Mouse (Mus musculus) heart, adult 2 months (tissue): ENCODE results near the gene C1qa. TPM values are rescaled to one million over a fixed set of nuclear protein-coding genes. Genes with fewer than 3 reads are reported as not detected.
A peak's percentile ranks its signal among the peaks of the same experiment; 100 is the strongest.

Source experiments
- DNase-seq, 2 experiments: peaks; one replicate each; pipeline ENCODE4 v3.0.0; 2021
- H3K27ac ChIP-seq: fragments of 200-600 bp; 2 replicates; pipeline ENCODE4 v1.8.1; 2022
- H3K27me3 ChIP-seq: fragments of 200-500 bp; 2 replicates; pipeline ENCODE4 v1.6.1; 2012; ENCODE audit warnings: mild to moderate bottlenecking, low read length, inconsistent platforms, mixed read lengths; ENCODE audit not compliant: control insufficient read depth, insufficient read depth
- H3K36me3 ChIP-seq: fragments of 200-500 bp; 2 replicates; pipeline ENCODE4 v1.6.1; 2012; ENCODE audit warnings: low read length, inconsistent platforms; ENCODE audit not compliant: control insufficient read depth, insufficient read depth
- H3K4me1 ChIP-seq: fragments of 200-500 bp; 2 replicates; pipeline ENCODE4 v1.6.1; 2011; ENCODE audit warnings: low read length; ENCODE audit not compliant: control insufficient read depth, insufficient read depth
- H3K4me3 ChIP-seq: fragments of 200-600 bp; 2 replicates; pipeline ENCODE4 v1.8.1; 2022
- H3K79me2 ChIP-seq: fragments of 200-500 bp; replicated peaks from 2 replicates; pipeline ENCODE4 v1.6.1; 2012; ENCODE audit warnings: mild to moderate bottlenecking, inconsistent platforms, low read length, moderate library complexity, mixed read lengths; ENCODE audit not compliant: control insufficient read depth, insufficient read depth
- H3K9ac ChIP-seq: fragments of 200-500 bp; 2 replicates; pipeline ENCODE4 v1.6.1; 2012; ENCODE audit warnings: low read depth, mild to moderate bottlenecking, control low read depth, inconsistent platforms, low read length, mixed read lengths
- CTCF ChIP-seq: fragments of 200-600 bp; IDR thresholded peaks from 2 replicates; pipeline ENCODE4 v1.8.1; 2022; ENCODE audit warnings: antibody characterized with exemption, mild to moderate bottlenecking, moderate library complexity
- EP300 ChIP-seq: fragments of 200-500 bp; IDR thresholded peaks from 2 replicates; pipeline ENCODE4 v1.6.1; 2011; ENCODE audit warnings: low read depth, low read length, control low read depth; ENCODE audit not compliant: insufficient read depth
- POLR2A ChIP-seq: fragments of 200-500 bp; IDR thresholded peaks from 2 replicates; pipeline ENCODE4 v1.6.1; 2011; ENCODE audit warnings: mild to moderate bottlenecking, low read depth, low read length, control low read depth; ENCODE audit not compliant: insufficient read depth
- WGBS: fragments of 180-500 bp; shearing (Covaris S2); methylation state at CpG from one replicate; pipeline ENCODE4 v1.1.7; 2018; 5-methylcytosine and 5-hydroxymethylcytosine counted together
- intact Hi-C: fragments of 180-260 bp; cut with DNase I; formaldehyde crosslinking; loops from one replicate; pipeline ENCODE4 v1.15.1; 2025
- polyA plus RNA-seq: library from polyadenylated mRNA; depleted of rRNA; stranded (reverse); fragments of >200 nt; gene quantifications from 2 replicates; pipeline ENCODE4 v1.2.3, GENCODE M21; 2012
- total RNA-seq, 2 experiments: library from RNA; stranded (reverse); gene quantifications; 2 replicates each; pipeline ENCODE4 v1.2.3; 2021

C1qa gene
- total and polyA plus RNA-seq, 3 experiments, result 49.3 to 51.0 (median 50.2) TPM

DNA sequence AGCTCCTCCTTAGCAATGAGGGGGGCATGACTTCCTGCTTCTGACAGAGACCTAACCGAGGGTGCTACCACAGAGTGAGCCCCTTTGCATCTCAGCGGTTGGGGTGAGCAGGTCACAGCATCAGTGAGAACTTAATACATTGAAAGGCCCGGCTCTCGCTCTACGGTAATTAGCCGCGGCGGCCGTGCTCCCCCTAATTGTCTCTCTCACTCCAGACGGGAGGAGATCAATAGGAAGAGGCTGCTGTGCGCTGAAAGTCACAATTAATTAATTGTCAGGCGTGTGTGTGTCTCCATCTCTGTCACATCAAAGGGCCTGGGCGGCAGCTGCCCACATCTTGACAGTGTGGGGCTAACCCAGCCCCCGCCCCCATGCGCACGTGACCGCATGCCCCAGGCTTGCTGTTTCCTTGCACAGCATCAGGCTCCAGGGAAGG is 12.6 kb upstream of the C1qa start:
- Histone ChIP-seq H3K9ac (no peak overlapping the region), H3K4me1 (no peaks in the 10 kb centered on the region), H3K27me3 (peaks cover 3% of the 10 kb centered on the region; the same call in 1 of the 2 replicates), H3K36me3 (no peaks in the 10 kb centered on the region), H3K79me2 (no peaks in the 10 kb centered on the region), H3K4me3 (no peak overlapping the region), H3K27ac (no peak overlapping the region)
- TF ChIP-seq POLR2A (no peak), EP300 (no peak), CTCF (no peak)
- intact Hi-C loops, result no loop called here
- WGBS, result 16% methylated on average over 17 of the region's 17 CpGs
- DNase-seq, result no peak

DNA sequence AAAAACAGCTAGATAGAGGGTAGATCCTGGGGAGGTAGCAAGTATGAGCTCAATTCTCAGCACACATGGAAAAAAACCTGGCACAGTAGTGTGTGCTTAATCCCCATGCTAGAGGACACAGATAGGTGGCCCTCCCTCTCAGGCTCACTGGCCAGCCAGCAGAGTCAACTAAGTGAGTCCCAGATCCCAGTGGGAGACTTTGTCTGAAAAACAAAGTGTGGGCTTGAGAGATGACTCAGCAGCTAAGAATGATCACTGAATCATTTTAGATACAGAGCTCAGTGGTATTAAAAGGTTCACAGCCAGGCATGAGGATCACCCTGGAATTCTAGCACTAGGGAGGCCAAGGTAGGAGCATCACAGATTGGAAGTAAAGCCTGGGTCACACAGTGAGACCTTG is 9.2 kb upstream of the C1qa start:
- TF ChIP-seq POLR2A, result no peak
- TF ChIP-seq EP300, result no peak
- no peak for TF ChIP-seq CTCF
- H3K9ac ChIP-seq, result no peak overlapping the region
- peaks cover 7% of the 10 kb centered on the region; the same call in 1 of the 2 replicates for H3K27me3 ChIP-seq
- H3K36me3 ChIP-seq, result no peaks in the 10 kb centered on the region
- no peaks in the 10 kb centered on the region for H3K4me1 ChIP-seq
- H3K27ac ChIP-seq, result no peak overlapping the region
- no peak for DNase-seq
- intact Hi-C loops, result loop anchor here (1.0 to 5.0 kb wide), 2 partner anchors 74 to 164 kb away; no protein-coding TSS in a partner anchor
- H3K79me2 ChIP-seq, result no peaks in the 10 kb centered on the region
- H3K4me3 ChIP-seq, result no peak overlapping the region

DNA sequence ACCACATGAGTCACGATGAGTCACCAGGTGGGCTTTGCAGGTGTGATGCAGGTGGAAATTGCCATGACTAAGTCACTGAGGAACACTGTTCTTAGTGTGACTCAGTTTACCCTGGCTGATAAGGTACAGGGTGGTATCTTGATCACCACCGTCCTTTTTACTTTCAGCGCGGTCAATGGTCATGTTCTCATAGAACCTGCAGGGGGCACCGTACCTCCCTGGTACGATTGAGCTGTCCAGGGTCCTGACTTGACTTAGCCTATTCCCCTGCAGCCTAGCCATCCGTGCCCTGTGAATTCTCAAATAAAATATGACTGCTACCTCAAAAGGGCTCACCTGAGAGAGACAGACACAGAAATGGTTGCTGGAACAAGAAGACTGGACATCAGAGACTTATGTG is 8.4 kb upstream of the C1qa start:
- DNase-seq, result peak in 1 of 2 experiments; percentile 17
- TF ChIP-seq EP300 (0 out of 2 replicates have a peak, but pooled peaks have one; percentile 30), POLR2A (no peak), CTCF (peak; percentile 77)
- intact Hi-C loops, result loop anchor here (1.0 to 5.0 kb wide), 2 partner anchors 75 to 165 kb away; no protein-coding TSS in a partner anchor
- H3K9ac ChIP-seq, result no peak overlapping the region
- H3K79me2 ChIP-seq, result no peaks in the 10 kb centered on the region
- peaks cover 7% of the 10 kb centered on the region; the same call in 1 of the 2 replicates for H3K27me3 ChIP-seq
- no peak overlapping the region for H3K4me3 ChIP-seq
- no peaks in the 10 kb centered on the region for H3K36me3 ChIP-seq
- H3K27ac ChIP-seq, result no peak overlapping the region
- H3K4me1 ChIP-seq, result no peaks in the 10 kb centered on the region
- WGBS, result 13% methylated on average over 7 of the region's 7 CpGs

DNA sequence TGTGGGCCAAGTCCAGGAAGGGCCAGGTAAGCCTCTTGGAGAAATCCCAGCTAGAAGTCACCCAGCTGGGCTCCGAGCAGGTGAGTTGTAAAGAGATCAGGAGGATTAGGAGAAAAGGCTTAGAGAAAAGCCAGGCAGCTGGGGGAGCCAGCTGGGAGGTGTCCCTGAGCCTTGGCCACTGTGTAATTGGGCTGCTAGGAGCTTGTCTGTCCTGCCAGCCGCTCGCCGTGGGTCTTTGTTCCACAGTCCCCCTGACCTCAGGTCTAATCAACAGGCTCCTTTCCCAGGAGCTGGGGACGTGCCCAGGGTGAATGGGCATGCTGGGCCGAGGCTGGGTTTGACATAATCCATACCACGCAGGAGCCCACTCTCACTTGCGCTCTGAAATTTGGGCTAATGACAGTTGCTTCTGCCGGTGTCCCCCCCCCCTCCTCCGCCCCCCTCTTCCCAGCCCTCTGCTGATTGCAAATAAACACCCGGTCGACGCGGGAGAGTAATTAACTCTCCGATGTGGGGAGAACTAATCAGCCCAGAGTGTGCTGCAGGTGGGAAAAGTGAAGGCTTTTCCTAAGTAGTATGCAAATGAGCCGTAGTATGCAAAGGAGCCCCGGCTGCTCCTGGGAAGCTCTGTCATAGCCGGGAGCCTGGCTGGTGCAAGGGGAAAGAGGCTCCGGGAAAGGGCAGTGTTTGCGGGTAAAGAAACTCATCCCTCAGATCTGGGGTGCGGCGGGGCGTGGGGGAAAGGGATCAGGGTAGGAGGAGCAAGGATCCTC is 6.3 kb upstream of the C1qa start:
- no peaks in the 10 kb centered on the region for H3K4me1 ChIP-seq
- H3K79me2 ChIP-seq, result no peaks in the 10 kb centered on the region
- no peak for DNase-seq
- H3K4me3 ChIP-seq, result no peak overlapping the region
- no peak overlapping the region for H3K27ac ChIP-seq
- 0 out of 2 replicates have a peak, but pooled peaks cover 5% of the 10 kb centered on the region for H3K27me3 ChIP-seq
- no peak overlapping the region for H3K9ac ChIP-seq
- no peaks in the 10 kb centered on the region for H3K36me3 ChIP-seq
- intact Hi-C loops, result loop anchor here (5.0 kb wide), 1 partner anchor 77 kb away; no protein-coding TSS in a partner anchor
- TF ChIP-seq EP300 (no peak), CTCF (no peak), POLR2A (no peak)
- 3% methylated on average over 23 of the region's 23 CpGs for WGBS

DNA sequence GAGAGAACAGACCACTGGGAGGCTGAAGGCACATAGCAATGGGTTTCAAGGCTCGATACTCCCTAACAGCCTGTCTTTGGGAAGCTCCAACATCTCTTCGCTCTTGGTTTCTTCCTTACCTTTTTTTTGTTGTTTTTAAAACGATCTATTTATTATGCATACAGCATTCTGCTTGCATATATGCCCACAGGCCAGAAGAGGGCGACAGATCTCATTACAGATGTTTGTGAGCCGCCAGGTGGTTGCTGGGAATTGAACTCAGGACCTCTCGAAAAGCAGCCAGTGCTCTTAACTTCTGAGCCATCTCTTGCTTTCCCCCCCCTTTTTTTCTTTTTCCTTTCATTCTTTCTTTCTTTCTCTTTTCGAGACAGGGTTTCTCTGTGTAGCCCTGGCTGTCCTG is 551 bp upstream of the C1qa start:
- no peaks in the 10 kb centered on the region for H3K79me2 ChIP-seq
- no peak overlapping the region for H3K27ac ChIP-seq
- 61% methylated on average over 7 of the region's 7 CpGs for WGBS
- intact Hi-C loops, result no loop called here
- H3K4me3 ChIP-seq, result no peak overlapping the region
- DNase-seq, result no peak
- no peak overlapping the region for H3K9ac ChIP-seq
- H3K36me3 ChIP-seq, result no peaks in the 10 kb centered on the region
- no peaks in the 10 kb centered on the region for H3K4me1 ChIP-seq
- no peaks in the 10 kb centered on the region; the same call in 1 of the 2 replicates for H3K27me3 ChIP-seq
- no peak for TF ChIP-seq POLR2A
- TF ChIP-seq CTCF, result peak; percentile 52

DNA sequence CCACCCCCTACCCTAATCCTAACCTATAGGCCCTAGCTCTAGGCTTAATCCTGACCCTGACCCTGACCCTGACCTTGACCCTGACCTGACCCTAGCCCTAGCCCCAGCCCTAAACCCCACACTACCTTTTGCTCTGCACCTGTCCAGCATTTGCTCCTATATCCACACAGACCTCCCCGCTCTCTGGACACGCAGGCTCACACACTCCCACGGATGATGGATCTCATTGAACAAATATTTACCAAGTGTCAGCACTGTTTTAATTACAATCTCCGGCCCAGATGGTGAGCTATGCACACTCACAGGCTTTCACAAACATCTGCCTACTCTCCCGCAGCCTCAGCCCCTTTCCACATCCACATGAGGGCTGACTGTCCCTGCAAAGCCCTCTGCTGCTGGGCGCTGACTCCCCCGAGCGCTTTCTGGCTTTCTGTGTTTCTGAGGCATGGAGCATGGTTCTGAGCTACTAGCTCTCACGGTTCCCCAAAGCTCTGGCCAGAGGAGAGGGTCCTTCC is 462 bp downstream of the C1qa start:
- Histone ChIP-seq H3K79me2 (no peaks in the 10 kb centered on the region), H3K4me1 (no peaks in the 10 kb centered on the region), H3K4me3 (no peak overlapping the region), H3K27me3 (no peaks in the 10 kb centered on the region; the same call in 1 of the 2 replicates), H3K36me3 (no peaks in the 10 kb centered on the region), H3K27ac (no peak overlapping the region), H3K9ac (no peak overlapping the region)
- DNase-seq, result no peak
- WGBS, result 63% methylated on average over 9 of the region's 9 CpGs
- no peak for TF ChIP-seq EP300
- no peak for TF ChIP-seq CTCF
- no peak for TF ChIP-seq POLR2A
- intact Hi-C loops, result no loop called here
